Mouse (Mus musculus) fat pad, adult 2 months (tissue): ENCODE data around the gene Gm10803.
"Not testable (repeated sequence)": the region's sequence is repeated elsewhere in the genome, so short reads cannot be mapped to it uniquely, and the experiment has no call there.

Experiments used
- DNase-seq: peaks from one replicate; pipeline ENCODE4 v3.0.0-alpha.2; 2011; ENCODE audit warnings: low read depth, low spot score; ENCODE audit errors: extremely low read depth

Gene Gm10803

GRCm38 (mm10) chr2:93560268-93560667, at the start of gene Gm10803:
TSS of gene Gm10803 (plus strand) at chr2:93560568.
- DNase-seq: not testable (repeated sequence)

GRCm38 (mm10) chr2:93510839-93511238, 49.5 kb upstream of the Gm10803 start:
- no peak for DNase-seq

- DNase-seq: no peak
Observed at GRCm38 (mm10) chr2:93512130-93512529, 48.2 kb upstream of the Gm10803 start.

- no peak for DNase-seq
Observed at GRCm38 (mm10) chr2:93515246-93515645, 45.1 kb upstream of the Gm10803 start.

GRCm38 (mm10) chr2:93521042-93521441, 39.3 kb upstream of the Gm10803 start:
- DNase-seq: no peak

GRCm38 (mm10) chr2:93521571-93521970, 38.8 kb upstream of the Gm10803 start:
- no peak for DNase-seq

GRCm38 (mm10) chr2:93522005-93522404, 38.4 kb upstream of the Gm10803 start:
- no peak for DNase-seq

GRCm38 (mm10) chr2:93525033-93525762, 35.2 kb upstream of the Gm10803 start:
- DNase-seq: no peak

- no peak for DNase-seq
Observed at GRCm38 (mm10) chr2:93529602-93530001, 30.8 kb upstream of the Gm10803 start.

GRCm38 (mm10) chr2:93533891-93534290, 26.5 kb upstream of the Gm10803 start:
- no peak for DNase-seq

GRCm38 (mm10) chr2:93537385-93537967, 22.9 kb upstream of the Gm10803 start:
- no peak for DNase-seq

- no peak for DNase-seq
Observed at GRCm38 (mm10) chr2:93538140-93538539, 22.2 kb upstream of the Gm10803 start.

GRCm38 (mm10) chr2:93541771-93542170, 18.6 kb upstream of the Gm10803 start:
- no peak for DNase-seq

- no peak for DNase-seq
Observed at GRCm38 (mm10) chr2:93552676-93553521, 7.5 kb upstream of the Gm10803 start.

GRCm38 (mm10) chr2:93553905-93554304, 6.5 kb upstream of the Gm10803 start:
- no peak for DNase-seq

- no peak for DNase-seq
Observed at GRCm38 (mm10) chr2:93565647-93566046, 5.3 kb downstream of the Gm10803 start.

- no peak for DNase-seq
Observed at GRCm38 (mm10) chr2:93567675-93568074, 7.3 kb downstream of the Gm10803 start.

- DNase-seq: no peak
Observed at GRCm38 (mm10) chr2:93572565-93572964, 12.2 kb downstream of the Gm10803 start.

GRCm38 (mm10) chr2:93581271-93581670, 20.9 kb downstream of the Gm10803 start:
- no peak for DNase-seq

- no peak for DNase-seq
Observed at GRCm38 (mm10) chr2:93585821-93586220, 25.5 kb downstream of the Gm10803 start.

GRCm38 (mm10) chr2:93587446-93587845, 27.1 kb downstream of the Gm10803 start:
- no peak for DNase-seq

GRCm38 (mm10) chr2:93589875-93590274, 29.5 kb downstream of the Gm10803 start:
- DNase-seq: no peak
